Mouse (Mus musculus): Measurements from ENCODE around the gene Pbxip1.

Gene Pbxip1

GRCm38 (mm10) chr3:89436176-89437113, at the start of gene Pbxip1:
TSS of gene Pbxip1 (plus strand) at chr3:89436706.
- WGBS, result 8% methylated on average over 16 of the region's 16 CpGs

GRCm38 (mm10) chr3:89387632-89388031, 48.9 kb upstream of the Pbxip1 start:
- 84% methylated on average over 11 of the region's 11 CpGs for WGBS

GRCm38 (mm10) chr3:89388134-89388881, 48.2 kb upstream of the Pbxip1 start:
- 65% methylated on average over 11 of the region's 11 CpGs for WGBS

GRCm38 (mm10) chr3:89388901-89389740, 47.4 kb upstream of the Pbxip1 start:
- 62% methylated on average over 6 of the region's 6 CpGs for WGBS

GRCm38 (mm10) chr3:89390111-89390515, 46.4 kb upstream of the Pbxip1 start:
- WGBS, result 32% methylated on average over 5 of the region's 5 CpGs

- WGBS, result 19% methylated on average over 18 of the region's 19 CpGs
These were observed 45.5 kb upstream of the Pbxip1 start for GRCm38 (mm10) chr3:89390699-89391662.

GRCm38 (mm10) chr3:89391663-89392511, 44.6 kb upstream of the Pbxip1 start:
- whole genome bisulfite sequencing, result 1% methylated on average over 51 of the region's 56 CpGs

GRCm38 (mm10) chr3:89392871-89393311, 43.6 kb upstream of the Pbxip1 start:
- under 1% methylated on average over 22 of the region's 24 CpGs for WGBS

- WGBS, result 1% methylated on average over 15 of the region's 15 CpGs
These were observed 42.9 kb upstream of the Pbxip1 start for GRCm38 (mm10) chr3:89393605-89394004.

GRCm38 (mm10) chr3:89394006-89394893, 42.3 kb upstream of the Pbxip1 start, which contains the start of gene Zbtb7b:
TSS of gene Zbtb7b (minus strand) at chr3:89394776.
- WGBS, result 1% methylated on average over 41 of the region's 42 CpGs

- WGBS, result 0% methylated on average over 12 of the region's 12 CpGs
These were observed 41.6 kb upstream of the Pbxip1 start for GRCm38 (mm10) chr3:89394894-89395256.

- WGBS, result 6% methylated on average over 10 of the region's 10 CpGs
These were observed 41.1 kb upstream of the Pbxip1 start for GRCm38 (mm10) chr3:89395419-89395805.

- 2% methylated on average over 42 of the region's 44 CpGs for WGBS
These were observed 40.5 kb upstream of the Pbxip1 start for GRCm38 (mm10) chr3:89395806-89396653.

GRCm38 (mm10) chr3:89396654-89397005, 39.9 kb upstream of the Pbxip1 start:
- WGBS, result under 1% methylated on average over 4 of the region's 4 CpGs

GRCm38 (mm10) chr3:89401329-89401728, 35.2 kb upstream of the Pbxip1 start:
- 91% methylated on average over 7 of the region's 7 CpGs for WGBS

- WGBS, result 82% methylated on average over 5 of the region's 5 CpGs
These were observed 33.8 kb upstream of the Pbxip1 start, which contains the start of gene Lenep for GRCm38 (mm10) chr3:89402693-89403092. TSS of gene Lenep (minus strand) at chr3:89402793.

GRCm38 (mm10) chr3:89406887-89407286, 29.6 kb upstream of the Pbxip1 start:
- WGBS, result 72% methylated on average over 6 of the region's 6 CpGs

GRCm38 (mm10) chr3:89408448-89408847, 28.1 kb upstream of the Pbxip1 start:
- 74% methylated on average over 16 of the region's 16 CpGs for WGBS
